Mouse (Mus musculus) naive thymus-derived CD4-positive, alpha-beta T cell, adult 5 months (primary cell): ENCODE data around the gene Tssk2. TPM values are rescaled to one million over a fixed set of nuclear protein-coding genes. Genes with fewer than 3 reads are reported as not detected.

ENCODE experiments used
- polyA plus RNA-seq: library from polyadenylated mRNA; unstranded; fragments of 100-300 nt; shearing (Covaris generic); gene quantifications from one replicate; pipeline ENCODE4 v1.2.1, GENCODE M21; 2017

Gene Tssk2
- polyA plus RNA-seq, result 0.25 TPM

GRCm38 (mm10) chr16:17898462-17898861 lies at the start of gene Tssk2, which contains the start of gene Dgcr2:
Gene Tssk2 (plus strand): TSS chr16:17898637.
Gene Dgcr2 (minus strand): TSS chr16:17898562.

DNA sequence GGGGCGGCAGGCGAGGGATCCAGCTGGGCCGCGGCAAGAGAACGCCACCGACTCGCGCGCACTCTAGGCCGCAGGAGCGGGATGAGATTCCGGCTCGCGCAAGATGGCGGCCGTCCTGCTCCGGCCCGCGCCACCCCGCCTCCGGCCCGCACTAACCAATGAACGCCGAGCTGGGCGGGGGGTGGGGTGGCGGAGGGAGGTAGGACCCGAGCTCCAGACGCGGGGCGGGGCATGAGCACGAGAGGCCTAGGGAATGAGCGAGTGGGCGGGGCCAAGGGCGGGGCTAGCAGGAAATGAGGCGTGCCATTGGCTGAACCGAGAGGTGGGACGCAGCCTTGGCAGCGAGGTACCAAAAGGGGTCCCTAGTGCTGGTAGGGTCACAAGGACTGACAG lies 6.9 kb upstream of the Tssk2 start, which contains the start of gene Gm20518:
Gene Gm20518 (minus strand): TSS at position 105 of the 393 bp plus-strand sequence.

DNA sequence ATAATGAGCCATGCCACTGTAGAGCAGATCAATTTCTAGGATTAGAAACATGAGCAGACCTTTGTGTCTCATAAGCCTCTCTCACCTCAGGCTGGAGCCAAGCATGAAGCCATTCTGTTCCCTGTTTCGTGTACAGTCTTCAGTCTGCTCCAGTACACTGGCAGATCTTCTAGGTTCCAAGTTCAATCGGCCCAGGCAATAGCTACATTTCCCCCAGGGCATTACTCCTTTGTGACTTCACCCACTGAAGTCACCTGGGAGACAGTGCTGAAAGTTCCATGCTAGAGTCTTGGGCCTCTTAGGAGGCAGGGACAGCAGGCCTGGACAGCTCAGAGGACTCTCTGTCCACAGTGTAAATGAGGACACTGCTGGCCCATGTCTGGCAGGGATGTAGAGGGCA lies 4.5 kb upstream of the Tssk2 start, which contains the start of gene Tssk1:
Gene Tssk1 (plus strand): TSS at position 301 of the 400 bp plus-strand sequence.

GRCm38 (mm10) chr16:17911052-17911595 lies 12.7 kb downstream of the Tssk2 start, which contains the start of gene Ess2:
Gene Ess2 (minus strand): TSS chr16:17911348.

GRCm38 (mm10) chr16:17914307-17915249 lies 16.1 kb downstream of the Tssk2 start, which contains the start of gene Gsc2:
Gene Gsc2 (minus strand): TSS chr16:17915059.

GRCm38 (mm10) chr16:17928087-17928580 lies 29.7 kb downstream of the Tssk2 start, which contains the start of gene Slc25a1:
Gene Slc25a1 (minus strand): TSS chr16:17928219.

Other genes starting within 250 kb of the Tssk2 start
- gene Med15, start 165.7 kb upstream of the Tssk2 start, polyA plus RNA-seq, result 129 TPM
- gene Klhl22, start 139.0 kb upstream of the Tssk2 start, polyA plus RNA-seq, result 18.9 TPM
- gene Scarf2, start 101.4 kb upstream of the Tssk2 start, polyA plus RNA-seq, result not detected
- gene B830017H08Rik, start 65.5 kb upstream of the Tssk2 start, polyA plus RNA-seq, result not detected
- 3.7 TPM for gene Car15, start 60.3 kb upstream of the Tssk2 start, polyA plus RNA-seq
- 0.98 TPM for gene Gm20518, start 7.0 kb upstream of the Tssk2 start, polyA plus RNA-seq
- gene Tssk1, start 4.4 kb upstream of the Tssk2 start, polyA plus RNA-seq, result not detected
- 59.7 TPM for gene Dgcr2, start 75 bp upstream of the Tssk2 start, polyA plus RNA-seq
- gene Ess2, start 12.7 kb downstream of the Tssk2 start, polyA plus RNA-seq, result 82.3 TPM
- gene Gsc2, start 16.4 kb downstream of the Tssk2 start, polyA plus RNA-seq, result not detected
- gene Slc25a1, start 29.6 kb downstream of the Tssk2 start, polyA plus RNA-seq, result 25.6 TPM
- gene Vpreb2, start 81.8 kb downstream of the Tssk2 start, polyA plus RNA-seq, result not detected
- gene Dgcr6, start 154.2 kb downstream of the Tssk2 start, polyA plus RNA-seq, result 7.5 TPM
- gene Prodh, start 191.6 kb downstream of the Tssk2 start, polyA plus RNA-seq, result 2.2 TPM
- gene Rtn4r, start 229.0 kb downstream of the Tssk2 start, polyA plus RNA-seq, result 0.17 TPM